ENCODE assay signal across 7 mouse cellular contexts in genomic region chrY:40028186-40028585, GRCm38 (mm10).
DNase-seq lines count a peak whose midpoint lies in the region.
"Not testable (repeated sequence)": the region's sequence is repeated elsewhere in the genome, so short reads cannot be mapped to it uniquely, and the experiment has no call there.

No protein-coding gene starts in this region.

- intact Hi-C loops in gastrocnemius, postnatal 14 days (cut with DNase I; ENCODE audit: low total_unique reads) = not testable (repeated sequence)

- peak; percentile 53 for DNase-seq in adrenal gland, adult 2 months
- peak; percentile 43 for DNase-seq in adrenal gland, postnatal 10 days
- DNase-seq in adrenal gland, postnatal 25 days = peak; percentile 10
- peak; percentile 1 for DNase-seq in gastrocnemius, postnatal 14 days
- peak; percentile 3 for DNase-seq in kidney, postnatal 10 days
- DNase-seq in ovary, postnatal 36 days (ENCODE audit: low spot score) = peak; percentile 2
- DNase-seq in testis, postnatal 14 days (ENCODE audit: low spot score) = peak; percentile 5

Comparison
In these comparisons a context has a peak if more than half of its experiments do, and no peak if none do; other contexts are left out.
1. Peak in every context shown above with its lines: DNase-seq.
2. DNase-seq: peak in every context shown above with its lines; median percentile 53 in adrenal gland, adult 2 months; 43 in adrenal gland, postnatal 10 days; 10 in adrenal gland, postnatal 25 days; 5 in testis, postnatal 14 days; 3 in kidney, postnatal 10 days; 2 in ovary, postnatal 36 days; 1 in gastrocnemius, postnatal 14 days.